Mouse (Mus musculus) MEL (cell line): ENCODE results near the gene Ccdc115.

Experiments used
- CHD2 ChIP-seq: IDR thresholded peaks from 2 replicates; pipeline ENCODE4 v1.6.1; 2011; ENCODE audit warnings: low read length, improper control_type of control experiment
- CTCF ChIP-seq, 3 experiments: IDR thresholded peaks in 2 of 3; conservative IDR thresholded peaks in 1 of 3; 2 replicates each; pipeline ENCODE4 v1.5.1; 2011 to 2012; ENCODE audit warnings: low read length in 3 of 3, low read depth in 2 of 3, mild to moderate bottlenecking in 2 of 3, improper control_type of control experiment in 1 of 3, inconsistent platforms in 1 of 3, mixed read lengths in 1 of 3, moderate library complexity in 1 of 3; ENCODE audit not compliant: control insufficient read depth in 1 of 3, insufficient read depth in 1 of 3, poor library complexity in 1 of 3, severe bottlenecking in 1 of 3
- EP300 ChIP-seq, 2 experiments: IDR thresholded peaks; 2 replicates each; pipeline ENCODE4 v1.6.1; 2011; ENCODE audit warnings: improper control_type of control experiment in 2 of 2, low read length in 2 of 2, low read depth in 1 of 2, mild to moderate bottlenecking in 1 of 2
- NRF1 ChIP-seq: IDR thresholded peaks from 2 replicates; pipeline ENCODE4 v1.6.1; 2014; ENCODE audit warnings: low read depth, mild to moderate bottlenecking, inconsistent platforms, low read length, improper control_type of control experiment, moderate library complexity; ENCODE audit not compliant: poor library complexity, insufficient read depth, severe bottlenecking
- POLR2A ChIP-seq, 2 experiments: IDR thresholded peaks; 2 replicates each; pipeline ENCODE4 v1.6.1; 2011 to 2012; ENCODE audit warnings: low read length in 2 of 2, mild to moderate bottlenecking in 2 of 2, control low read depth in 1 of 2, improper control_type of control experiment in 1 of 2, low read depth in 1 of 2, moderate library complexity in 1 of 2; ENCODE audit not compliant: control insufficient read depth in 1 of 2, insufficient read depth in 1 of 2, poor library complexity in 1 of 2
- POLR2AphosphoS2 ChIP-seq: IDR thresholded peaks from 2 replicates; pipeline ENCODE4 v1.6.1; 2011; ENCODE audit warnings: low read length, improper control_type of control experiment
- POLR2AphosphoS5 ChIP-seq: IDR thresholded peaks from 2 replicates; pipeline ENCODE4 v1.6.1; 2012; ENCODE audit warnings: low read depth, borderline replicate concordance, mild to moderate bottlenecking, inconsistent platforms, low read length, moderate library complexity, mixed read lengths
- RCOR1 ChIP-seq: IDR thresholded peaks from 2 replicates; pipeline ENCODE4 v1.6.1; 2012; ENCODE audit warnings: low read depth, mild to moderate bottlenecking, inconsistent platforms, low read length, improper control_type of control experiment
- TAL1 ChIP-seq: IDR thresholded peaks from 2 replicates; pipeline ENCODE4 v1.6.1; 2012; ENCODE audit warnings: mild to moderate bottlenecking, inconsistent platforms, low read length, moderate library complexity, mixed read lengths
- TCF12 ChIP-seq: IDR thresholded peaks from 2 replicates; pipeline ENCODE4 v1.6.1; 2014; ENCODE audit warnings: low read depth, mild to moderate bottlenecking, inconsistent platforms, low read length, improper control_type of control experiment, moderate library complexity
- USF2 ChIP-seq, 2 experiments: IDR thresholded peaks; 2 replicates each; pipeline ENCODE4 v1.6.1; 2011 to 2012; ENCODE audit warnings: improper control_type of control experiment in 2 of 2, low read length in 2 of 2, borderline replicate concordance in 1 of 2, inconsistent platforms in 1 of 2, low read depth in 1 of 2, mild to moderate bottlenecking in 1 of 2; ENCODE audit not compliant: insufficient read depth in 1 of 2
- ZMIZ1 ChIP-seq: IDR thresholded peaks from 2 replicates; pipeline ENCODE4 v1.6.1; 2012; ENCODE audit warnings: low read depth, mild to moderate bottlenecking, inconsistent platforms, low read length, improper control_type of control experiment, moderate library complexity

GRCm38 (mm10) chr1:34432411-34432775 is 7.1 kb downstream of the Ccdc115 start:
- TF ChIP-seq CTCF (IDR thresholded peaks at IDR 0.05 in 2 of 3, conservative IDR thresholded peaks at IDR 0.05 in 1 of 3; ENCODE audit: control insufficient read depth in 1 of 3, insufficient read depth in 1 of 3, low read depth in 2 of 3, low read length in 3 of 3, poor library complexity in 1 of 3, severe bottlenecking in 1 of 3) (no peak), TCF12 (no peak), POLR2AphosphoS5 (no peak), CHD2 (no peak), POLR2AphosphoS2 (no peak), EP300 (IDR thresholded peaks at IDR 0.05; ENCODE audit: low read depth in 1 of 2, low read length in 2 of 2) (no peak), POLR2A (IDR thresholded peaks at IDR 0.05; ENCODE audit: control insufficient read depth in 1 of 2, insufficient read depth in 1 of 2, low read depth in 1 of 2, low read length in 2 of 2, poor library complexity in 1 of 2) (no peak), USF2 (IDR thresholded peaks at IDR 0.05; ENCODE audit: borderline replicate concordance in 1 of 2, insufficient read depth in 1 of 2, low read depth in 1 of 2, low read length in 2 of 2) (no peak), TAL1 (no peak), RCOR1 (no peak), ZMIZ1 (no peak), NRF1 (no peak)
